Mouse (Mus musculus): ENCODE measurements around the gene Mycbpap. TPM values are rescaled to one million over a fixed set of nuclear protein-coding genes. Genes with fewer than 3 reads are reported as not detected.

Gene Mycbpap
- polyA plus RNA-seq, 1 experiment, result not detected

DNA sequence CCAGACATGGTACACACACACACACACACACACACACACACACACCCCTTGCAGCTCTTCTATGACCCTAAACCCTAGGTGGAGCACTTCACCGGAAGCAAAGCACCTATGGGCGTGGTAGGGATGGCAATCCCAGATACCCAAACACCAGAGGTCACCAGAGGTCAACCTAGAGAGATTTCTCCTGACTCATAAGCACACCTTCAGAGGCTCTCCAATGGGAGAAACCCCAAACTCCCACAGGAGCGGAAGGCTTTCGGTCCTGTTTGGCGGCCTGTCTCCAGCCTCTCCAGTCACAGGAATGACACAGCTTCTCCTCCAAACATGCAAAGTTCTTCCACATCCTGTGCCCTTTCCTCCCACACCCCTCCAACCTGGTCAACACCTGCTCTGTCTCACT lies 24.8 kb upstream of the Mycbpap start:
- Histone ChIP-seq H3K4me3 (ENCODE audit: insufficient read depth, low read depth, low read length) (no peak overlapping the region), H3K4me1 (ENCODE audit: control insufficient read depth, insufficient read depth, insufficient read length, low read length) (no peaks in the 10 kb centered on the region; the same call in 1 of the 2 replicates), H3K27ac (replicated peaks; ENCODE audit: low read depth, low read length) (no peak overlapping the region)

- Histone ChIP-seq H3K4me1 (ENCODE audit: control insufficient read depth, insufficient read depth, insufficient read length, low read length) (no peaks in the 10 kb centered on the region; the same call in 1 of the 2 replicates), H3K4me3 (ENCODE audit: insufficient read depth, low read depth, low read length) (no peak overlapping the region; the same call in 1 of the 2 replicates), H3K27ac (replicated peaks; ENCODE audit: low read depth, low read length) (no peak overlapping the region)
Observed at GRCm38 (mm10) chr11:94544422-94544821, 22.9 kb upstream of the Mycbpap start.

GRCm38 (mm10) chr11:94543932-94544331 lies 22.4 kb upstream of the Mycbpap start:
- H3K4me1 ChIP-seq (ENCODE audit: control insufficient read depth, insufficient read depth, insufficient read length, low read length), result no peaks in the 10 kb centered on the region
- peak overlapping the region; percentile 12; the same call in 1 of the 2 replicates for H3K4me3 ChIP-seq (ENCODE audit: insufficient read depth, low read depth, low read length)
- no peak overlapping the region for H3K27ac ChIP-seq (replicated peaks; ENCODE audit: low read depth, low read length)

DNA sequence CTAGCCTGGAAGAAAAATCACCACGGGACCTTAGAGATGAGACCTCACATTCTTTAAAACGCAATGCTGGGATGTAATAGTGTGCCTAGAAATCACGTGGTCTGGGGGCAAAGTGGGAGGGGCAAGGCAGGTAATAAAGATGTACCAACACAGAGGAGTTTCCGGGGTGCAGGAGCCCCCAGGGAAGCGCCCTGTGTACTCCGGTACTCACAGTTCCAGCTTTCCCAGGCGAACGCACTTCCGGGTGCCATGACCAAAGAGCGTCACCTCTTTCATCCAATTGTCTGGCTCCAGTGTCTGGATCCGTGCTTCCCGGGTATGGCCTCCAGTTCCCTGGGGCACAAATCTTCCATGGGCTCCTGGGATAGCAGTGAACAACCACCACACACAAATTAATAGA lies 21.8 kb upstream of the Mycbpap start:
- Histone ChIP-seq H3K27ac (replicated peaks; ENCODE audit: low read depth, low read length) (no peak overlapping the region), H3K4me3 (ENCODE audit: insufficient read depth, low read depth, low read length) (no peak overlapping the region), H3K4me1 (ENCODE audit: control insufficient read depth, insufficient read depth, insufficient read length, low read length) (no peaks in the 10 kb centered on the region)

- Histone ChIP-seq H3K27ac (replicated peaks; ENCODE audit: low read depth, low read length) (no peak overlapping the region), H3K4me1 (ENCODE audit: control insufficient read depth, insufficient read depth, insufficient read length, low read length) (no peaks in the 10 kb centered on the region), H3K4me3 (ENCODE audit: insufficient read depth, low read depth, low read length) (no peak overlapping the region)
Observed at GRCm38 (mm10) chr11:94542400-94542799, 20.9 kb upstream of the Mycbpap start.

- no peak overlapping the region for H3K4me3 ChIP-seq (ENCODE audit: insufficient read depth, low read depth, low read length)
- H3K27ac ChIP-seq (replicated peaks; ENCODE audit: low read depth, low read length), result no peak overlapping the region
- no peaks in the 10 kb centered on the region for H3K4me1 ChIP-seq (ENCODE audit: control insufficient read depth, insufficient read depth, insufficient read length, low read length)
Observed at GRCm38 (mm10) chr11:94539761-94540160, 18.2 kb upstream of the Mycbpap start.

DNA sequence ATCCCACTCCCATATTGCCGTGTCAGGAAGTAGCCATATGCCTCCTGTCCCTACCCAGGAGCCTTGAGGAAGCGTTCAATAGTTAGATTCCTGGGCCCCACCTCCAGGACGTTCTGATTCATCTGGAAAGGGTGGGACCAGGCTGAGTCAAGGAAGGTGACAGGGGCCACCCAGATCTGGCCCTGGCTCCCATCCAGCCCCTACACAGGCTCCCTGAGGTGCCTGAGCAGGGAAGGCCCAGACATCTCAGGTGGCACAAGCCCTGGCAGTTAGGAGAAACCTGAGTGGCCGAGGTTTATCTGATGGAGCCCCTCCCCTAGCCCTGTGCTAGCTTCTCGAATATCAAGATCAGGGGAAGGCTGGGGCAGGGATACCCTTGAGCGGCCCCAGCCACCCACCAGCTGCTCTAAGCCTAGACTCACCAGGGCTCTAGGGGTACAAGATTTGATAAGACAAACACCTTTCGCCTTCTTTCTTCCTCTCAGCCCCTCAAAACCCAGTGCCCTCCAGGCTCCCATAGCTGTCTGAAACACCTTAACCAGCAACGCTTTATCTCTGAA lies 17.3 kb upstream of the Mycbpap start:
- H3K27ac ChIP-seq (replicated peaks; ENCODE audit: low read depth, low read length), result no peak overlapping the region
- no peak overlapping the region for H3K4me3 ChIP-seq (ENCODE audit: insufficient read depth, low read depth, low read length)
- no peaks in the 10 kb centered on the region for H3K4me1 ChIP-seq (ENCODE audit: control insufficient read depth, insufficient read depth, insufficient read length, low read length)

DNA sequence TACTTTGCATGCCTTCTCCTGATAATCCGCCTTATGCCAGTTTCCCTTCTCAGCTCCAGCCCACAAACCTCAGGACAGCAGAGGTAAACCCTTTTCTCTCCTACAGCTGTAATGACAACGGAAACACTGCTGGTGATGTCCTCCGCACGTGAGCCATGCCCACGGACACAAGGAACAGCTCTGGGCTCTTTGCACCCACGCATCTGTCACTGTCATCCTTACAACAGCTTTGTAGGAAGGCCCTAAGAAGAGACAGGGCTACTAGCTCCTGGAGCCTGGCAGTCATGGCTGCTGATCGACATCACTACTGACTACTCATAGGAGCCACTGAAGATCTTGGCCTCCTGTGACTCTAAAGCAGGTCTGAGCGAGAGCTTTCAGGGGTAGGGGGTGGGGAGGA lies 11.6 kb upstream of the Mycbpap start:
- Histone ChIP-seq H3K4me1 (ENCODE audit: control insufficient read depth, insufficient read depth, insufficient read length, low read length) (no peaks in the 10 kb centered on the region), H3K4me3 (ENCODE audit: insufficient read depth, low read depth, low read length) (no peak overlapping the region), H3K27ac (replicated peaks; ENCODE audit: low read depth, low read length) (no peak overlapping the region)

- Histone ChIP-seq H3K27ac (replicated peaks; ENCODE audit: low read depth, low read length) (no peak overlapping the region), H3K4me3 (ENCODE audit: insufficient read depth, low read depth, low read length) (no peak overlapping the region), H3K4me1 (ENCODE audit: control insufficient read depth, insufficient read depth, insufficient read length, low read length) (no peaks in the 10 kb centered on the region)
Observed at GRCm38 (mm10) chr11:94528879-94529278, 7.3 kb upstream of the Mycbpap start.

DNA sequence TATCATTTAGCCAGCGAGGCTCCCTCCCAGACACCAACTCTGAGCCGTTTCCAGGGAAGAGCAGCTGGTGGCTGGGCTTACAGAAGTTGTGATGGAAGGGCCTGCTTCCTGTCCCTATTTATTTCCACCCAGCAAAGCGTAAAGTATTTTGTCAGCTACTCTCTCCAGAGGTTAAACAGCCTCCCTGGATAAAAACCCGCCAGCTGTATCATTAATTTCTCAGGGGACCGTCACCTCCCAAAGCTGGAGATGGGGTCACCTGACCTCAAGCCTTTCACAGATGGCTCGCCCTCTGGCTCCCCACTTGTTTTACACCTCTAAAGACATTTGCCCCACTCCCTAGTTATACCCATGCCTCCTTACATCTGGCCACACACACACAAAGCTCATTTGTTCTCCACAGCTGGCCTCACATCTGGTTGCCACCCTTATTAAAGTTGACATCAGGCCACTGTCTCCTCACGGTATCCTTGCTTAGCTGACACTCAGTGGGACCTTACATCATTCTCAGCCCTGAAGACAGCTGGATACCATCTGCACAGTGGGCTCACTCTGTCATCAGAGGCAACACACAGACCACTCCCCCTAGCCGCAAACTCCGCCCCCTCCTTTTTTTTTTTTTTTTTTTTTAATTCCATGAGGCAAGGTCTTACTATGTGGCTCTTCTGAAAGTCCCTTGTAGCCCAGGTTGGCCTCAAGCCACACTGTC lies 4.8 kb upstream of the Mycbpap start:
- Histone ChIP-seq H3K4me3 (ENCODE audit: insufficient read depth, low read depth, low read length) (no peak overlapping the region), H3K27ac (replicated peaks; ENCODE audit: low read depth, low read length) (no peak overlapping the region), H3K4me1 (ENCODE audit: control insufficient read depth, insufficient read depth, insufficient read length, low read length) (no peaks in the 10 kb centered on the region)

GRCm38 (mm10) chr11:94513452-94513851 lies 8.1 kb downstream of the Mycbpap start:
- Histone ChIP-seq H3K4me1 (ENCODE audit: control insufficient read depth, insufficient read depth, insufficient read length, low read length) (no peaks in the 10 kb centered on the region), H3K4me3 (ENCODE audit: insufficient read depth, low read depth, low read length) (no peak overlapping the region), H3K27ac (replicated peaks; ENCODE audit: low read depth, low read length) (no peak overlapping the region)

DNA sequence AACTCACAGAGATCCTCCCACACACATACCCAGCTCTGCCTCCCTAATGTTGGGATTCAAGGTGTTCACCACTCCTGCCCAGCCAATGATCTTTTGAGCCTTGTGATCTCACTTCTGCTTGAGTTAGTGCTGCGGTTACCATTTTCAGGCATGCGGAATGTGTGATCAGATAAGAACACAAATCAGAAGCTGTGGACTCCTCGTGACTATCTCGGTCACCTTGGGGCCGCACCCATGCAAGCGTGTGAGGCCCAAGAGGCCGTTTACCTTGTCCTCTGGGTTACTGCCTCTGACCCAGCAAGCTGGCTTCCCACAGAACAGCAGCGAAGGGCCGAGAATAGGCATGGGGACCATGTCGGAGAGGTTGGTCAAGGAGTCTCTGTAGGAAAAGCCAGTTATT lies 12.6 kb downstream of the Mycbpap start:
- Histone ChIP-seq H3K4me1 (ENCODE audit: control insufficient read depth, insufficient read depth, insufficient read length, low read length) (no peaks in the 10 kb centered on the region), H3K4me3 (ENCODE audit: insufficient read depth, low read depth, low read length) (no peak overlapping the region), H3K27ac (replicated peaks; ENCODE audit: low read depth, low read length) (no peak overlapping the region)

DNA sequence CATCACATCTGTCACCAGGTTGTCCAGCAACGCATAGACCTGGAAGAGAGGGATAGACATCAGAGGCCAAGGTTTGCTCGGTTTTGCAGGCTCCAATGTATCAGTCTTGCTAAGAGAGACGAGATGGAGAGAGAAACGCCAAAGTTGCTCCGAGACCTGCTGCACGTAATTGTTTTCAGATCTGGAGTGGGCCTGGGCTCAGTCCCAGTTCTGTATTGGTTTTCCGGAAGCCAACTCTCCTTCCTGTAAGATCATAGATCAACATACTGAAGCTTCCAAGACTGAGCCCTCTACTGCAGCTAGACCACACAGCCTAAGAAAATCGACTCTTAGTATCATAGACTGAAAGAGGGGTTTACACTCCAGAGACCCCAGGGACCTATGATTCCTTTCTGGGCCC lies 20.1 kb downstream of the Mycbpap start:
- Histone ChIP-seq H3K27ac (replicated peaks; ENCODE audit: low read depth, low read length) (no peak overlapping the region), H3K4me1 (ENCODE audit: control insufficient read depth, insufficient read depth, insufficient read length, low read length) (peaks cover 6% of the 10 kb centered on the region), H3K4me3 (ENCODE audit: insufficient read depth, low read depth, low read length) (no peak overlapping the region)

GRCm38 (mm10) chr11:94500362-94500761 lies 21.2 kb downstream of the Mycbpap start:
- Histone ChIP-seq H3K4me1 (ENCODE audit: control insufficient read depth, insufficient read depth, insufficient read length, low read length) (peaks cover 6% of the 10 kb centered on the region), H3K4me3 (ENCODE audit: insufficient read depth, low read depth, low read length) (no peak overlapping the region), H3K27ac (replicated peaks; ENCODE audit: low read depth, low read length) (no peak overlapping the region)

DNA sequence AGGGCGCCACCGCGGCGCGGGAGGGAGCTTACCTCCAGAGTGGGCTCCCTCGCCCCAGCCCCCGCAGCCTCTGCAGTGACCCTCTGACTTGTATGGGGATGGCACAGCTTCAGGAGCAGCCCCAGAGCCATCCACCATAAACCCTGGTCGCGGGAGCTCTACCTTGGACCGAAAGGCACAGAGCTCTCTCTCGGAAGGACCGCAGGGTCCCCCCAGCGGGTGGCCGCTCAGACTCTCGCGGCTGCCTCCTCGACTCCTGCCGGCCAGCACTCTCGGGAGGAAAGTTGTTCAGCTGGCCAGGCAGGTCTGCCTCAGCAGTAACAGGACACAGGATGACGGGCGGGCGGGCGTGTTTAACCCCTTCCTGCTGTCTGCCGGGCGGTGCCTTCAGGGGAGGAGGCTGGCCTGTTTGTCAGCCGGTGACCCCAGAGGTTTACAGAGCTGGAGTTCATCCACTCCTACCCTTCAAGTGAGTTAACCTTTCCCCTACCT lies 21.8 kb downstream of the Mycbpap start, which contains the start of gene Epn3:
Gene Epn3, minus strand, starts transcription at position 314 of the 492 bp plus-strand sequence.
- Histone ChIP-seq H3K27ac (replicated peaks; ENCODE audit: low read depth, low read length) (no peak within 1 kb of the TSS), H3K4me3 (ENCODE audit: insufficient read depth, low read depth, low read length) (0 out of 2 replicates have a peak within 1 kb of the TSS, but pooled peaks have one; percentile 10), H3K4me1 (ENCODE audit: control insufficient read depth, insufficient read depth, insufficient read length, low read length) (peaks cover 6% of the 10 kb centered on the region)

GRCm38 (mm10) chr11:94499035-94499434 lies 22.5 kb downstream of the Mycbpap start:
- peaks cover 6% of the 10 kb centered on the region for H3K4me1 ChIP-seq (ENCODE audit: control insufficient read depth, insufficient read depth, insufficient read length, low read length)
- no peak overlapping the region for H3K4me3 ChIP-seq (ENCODE audit: insufficient read depth, low read depth, low read length)
- H3K27ac ChIP-seq (replicated peaks; ENCODE audit: low read depth, low read length), result no peak overlapping the region
